Mouse (Mus musculus): ENCODE measurements around the gene Elavl3. TPM values are rescaled to one million over a fixed set of nuclear protein-coding genes. Genes with fewer than 3 reads are reported as not detected.

Elavl3 gene
- polyA plus RNA-seq, 1 experiment: 0.21 TPM

DNA sequence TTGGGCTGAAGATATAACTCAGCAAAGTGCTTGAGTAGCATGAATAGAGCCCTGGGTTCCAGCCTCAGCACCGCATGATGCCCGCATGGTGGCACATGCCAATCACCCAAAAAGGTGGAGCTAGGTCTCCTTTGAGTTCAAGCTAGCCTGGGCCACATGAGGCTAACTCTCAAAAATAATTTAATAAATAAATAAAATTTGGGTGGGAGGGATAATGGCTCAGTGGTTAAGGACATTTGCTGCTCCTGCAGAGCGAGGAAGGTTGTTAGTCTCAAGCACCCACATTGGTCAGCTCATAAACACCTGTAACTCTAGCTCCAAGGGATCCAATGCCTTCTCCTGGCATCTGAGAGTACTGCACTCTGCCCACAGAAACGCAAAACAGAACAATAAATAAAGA, 50.2 kb downstream of the Elavl3 start:
- TF ChIP-seq FLI1 (IDR thresholded peaks at IDR 0.05; ENCODE audit: low read length): no peak
- no peak for TF ChIP-seq GATA1 (IDR thresholded peaks at IDR 0.05; ENCODE audit: borderline replicate concordance, low read length)
- H3K4me3 ChIP-seq (replicated peaks): no peak overlapping the region
- peaks cover under 1% of the 10 kb centered on the region; the same call in 1 of the 2 replicates for H3K9me3 ChIP-seq
- peaks cover 31% of the 10 kb centered on the region for H3K36me3 ChIP-seq (replicated peaks; ENCODE audit: low read length)
- H3K27me3 ChIP-seq (replicated peaks): peaks cover 25% of the 10 kb centered on the region
- peaks cover 43% of the 10 kb centered on the region for H3K4me1 ChIP-seq

DNA sequence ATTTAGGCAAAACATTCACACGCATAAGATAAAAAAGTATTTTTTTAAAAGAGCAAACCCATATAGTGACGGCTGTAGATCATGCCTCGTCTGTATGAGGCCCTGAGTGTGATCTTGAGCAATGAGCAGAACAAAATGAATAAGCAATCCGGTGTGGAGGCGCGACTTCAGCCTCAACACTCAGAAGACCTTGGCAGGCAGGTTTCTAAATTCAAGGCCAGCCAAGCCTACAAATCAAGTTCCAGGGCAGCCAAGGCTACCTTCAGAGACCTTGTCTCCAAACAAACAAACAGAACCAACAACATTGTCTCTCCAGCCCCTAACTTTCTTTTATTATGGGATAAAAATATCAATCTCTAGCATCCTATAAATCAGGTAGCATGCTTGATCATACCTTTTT, 51.5 kb downstream of the Elavl3 start:
- TF ChIP-seq GATA1 (IDR thresholded peaks at IDR 0.05; ENCODE audit: borderline replicate concordance, low read length) (no peak), FLI1 (IDR thresholded peaks at IDR 0.05; ENCODE audit: low read length) (no peak)
- Histone ChIP-seq H3K27me3 (replicated peaks) (peaks cover 28% of the 10 kb centered on the region), H3K36me3 (replicated peaks; ENCODE audit: low read length) (peaks cover 18% of the 10 kb centered on the region), H3K9me3 (peaks cover 10% of the 10 kb centered on the region), H3K4me1 (peaks cover 30% of the 10 kb centered on the region), H3K4me3 (replicated peaks) (no peak overlapping the region)

DNA sequence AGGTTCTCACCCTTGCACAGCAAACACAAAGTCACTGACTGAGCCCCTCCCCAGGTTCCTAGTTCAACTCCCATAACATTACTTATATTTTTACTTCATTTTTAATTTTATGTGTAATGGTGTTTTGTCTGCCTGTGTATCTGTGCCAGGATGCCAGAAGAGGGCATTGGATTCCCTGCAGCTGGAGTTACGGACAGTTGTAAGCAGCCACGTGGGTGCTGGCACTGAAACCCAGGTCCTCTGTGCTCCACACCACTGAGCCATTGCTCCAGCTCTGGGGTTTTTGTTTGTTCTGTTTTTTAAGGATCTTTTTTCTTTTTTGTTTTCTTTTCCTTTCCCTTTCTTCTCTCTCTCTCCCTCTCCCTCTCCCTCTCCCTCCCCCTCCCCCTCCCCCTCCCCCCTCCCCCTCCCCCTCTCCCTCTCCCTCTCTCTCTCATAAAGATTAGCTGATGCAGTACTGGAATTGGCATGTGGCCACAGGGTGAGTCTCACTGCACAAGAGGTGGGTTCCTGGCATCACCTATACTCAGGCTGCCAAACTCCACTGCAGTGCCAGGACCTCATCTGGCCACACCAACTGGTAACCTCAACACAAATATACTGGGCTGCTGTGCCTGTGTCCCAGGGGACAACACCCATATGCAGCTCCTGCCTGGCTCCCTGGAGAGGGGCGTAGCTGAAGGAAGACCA, 55.5 kb downstream of the Elavl3 start:
- TF ChIP-seq GATA1 (IDR thresholded peaks at IDR 0.05; ENCODE audit: borderline replicate concordance, low read length): no peak
- TF ChIP-seq FLI1 (IDR thresholded peaks at IDR 0.05; ENCODE audit: low read length): no peak
- H3K4me3 ChIP-seq (replicated peaks): no peak overlapping the region

DNA sequence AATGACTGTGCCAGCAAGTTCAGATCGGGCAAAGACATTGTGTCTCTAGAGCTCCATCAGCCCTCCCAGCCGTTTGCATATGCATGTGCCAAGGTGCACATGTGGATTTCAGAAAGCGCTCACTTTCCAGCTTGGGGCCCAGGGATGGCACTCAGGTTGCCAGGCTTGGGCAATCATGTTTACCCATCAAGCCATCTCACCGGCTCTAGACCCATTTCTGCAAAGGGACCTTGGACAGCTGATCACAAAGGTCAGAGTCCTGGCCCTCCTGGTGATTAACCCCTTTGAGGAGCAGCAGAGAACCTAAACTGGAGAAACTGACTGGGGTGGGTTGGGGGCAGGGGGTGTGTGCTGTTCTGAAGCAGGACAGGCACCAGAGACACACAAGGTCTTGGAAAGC, 59.6 kb downstream of the Elavl3 start:
- Histone ChIP-seq H3K4me3 (replicated peaks) (no peak overlapping the region), H3K9me3 (peaks cover 30% of the 10 kb centered on the region), H3K4me1 (peaks cover 28% of the 10 kb centered on the region), H3K27me3 (replicated peaks) (peaks cover 85% of the 10 kb centered on the region), H3K36me3 (replicated peaks; ENCODE audit: low read length) (no peaks in the 10 kb centered on the region)
- no peak for TF ChIP-seq FLI1 (IDR thresholded peaks at IDR 0.05; ENCODE audit: low read length)

More for the DNA sequence above, 55.5 kb downstream of the Elavl3 start:
- 0 out of 2 replicates have a peak, but pooled peaks cover 3% of the 10 kb centered on the region for H3K4me1 ChIP-seq
- H3K27me3 ChIP-seq (replicated peaks): peaks cover 66% of the 10 kb centered on the region
- H3K36me3 ChIP-seq (replicated peaks; ENCODE audit: low read length): no peaks in the 10 kb centered on the region
- peaks cover 27% of the 10 kb centered on the region for H3K9me3 ChIP-seq

DNA sequence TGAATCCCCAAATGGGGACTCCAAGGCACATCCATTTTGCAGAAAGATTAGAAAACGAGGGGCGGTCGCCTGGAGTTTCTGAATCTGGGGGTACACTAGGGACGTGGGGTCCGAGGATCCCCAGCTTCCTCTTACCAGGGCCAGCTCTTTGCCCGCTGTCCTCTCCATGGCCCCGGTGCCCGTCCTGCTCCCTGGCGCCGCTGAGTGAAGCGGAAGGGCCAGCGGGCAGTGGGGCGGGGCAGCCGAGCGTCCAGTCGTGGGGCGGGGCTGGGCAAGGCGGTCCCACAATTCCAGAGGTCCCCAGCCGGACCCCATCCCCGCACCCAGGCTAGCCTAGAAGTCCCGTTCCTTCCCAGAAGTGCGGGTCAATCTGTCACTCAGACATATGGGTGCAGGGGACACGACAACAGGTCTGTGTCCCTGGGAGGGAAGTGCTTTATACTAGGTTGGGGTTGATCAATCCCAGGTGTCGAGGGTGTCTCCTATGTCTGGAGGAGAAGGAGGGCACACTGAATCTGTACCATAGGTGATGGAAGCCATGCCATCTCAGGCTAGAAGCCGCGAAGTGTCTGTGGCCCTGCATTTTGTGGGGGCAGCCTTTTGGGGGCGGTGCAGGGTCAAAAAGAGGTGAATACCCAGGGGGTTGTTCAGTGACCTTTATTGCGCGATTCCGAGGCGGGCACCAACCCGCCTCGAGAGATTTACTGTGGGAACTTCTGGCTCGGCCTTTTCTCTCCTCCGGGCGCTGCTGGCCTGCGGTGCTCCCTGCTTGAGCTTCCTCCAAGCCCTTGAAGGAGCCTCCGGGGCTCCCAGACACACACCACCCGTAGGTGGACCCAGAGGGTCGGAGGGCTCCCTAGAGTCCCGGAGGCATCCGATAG, 62.4 kb downstream of the Elavl3 start, which contains the start of gene Rgl3:
TSS of gene Rgl3 (minus strand) at position 217 of the 881 bp plus-strand sequence.
- TF ChIP-seq FLI1 (IDR thresholded peaks at IDR 0.05; ENCODE audit: low read length) (no peak), GATA1 (IDR thresholded peaks at IDR 0.05; ENCODE audit: borderline replicate concordance, low read length) (no peak)
- Histone ChIP-seq H3K9me3 (peaks cover 15% of the 10 kb centered on the region), H3K4me3 (replicated peaks) (peak within 1 kb of the TSS; percentile 88), H3K27me3 (replicated peaks) (peaks cover 90% of the 10 kb centered on the region), H3K4me1 (peaks cover 28% of the 10 kb centered on the region), H3K36me3 (replicated peaks; ENCODE audit: low read length) (no peaks in the 10 kb centered on the region)

DNA sequence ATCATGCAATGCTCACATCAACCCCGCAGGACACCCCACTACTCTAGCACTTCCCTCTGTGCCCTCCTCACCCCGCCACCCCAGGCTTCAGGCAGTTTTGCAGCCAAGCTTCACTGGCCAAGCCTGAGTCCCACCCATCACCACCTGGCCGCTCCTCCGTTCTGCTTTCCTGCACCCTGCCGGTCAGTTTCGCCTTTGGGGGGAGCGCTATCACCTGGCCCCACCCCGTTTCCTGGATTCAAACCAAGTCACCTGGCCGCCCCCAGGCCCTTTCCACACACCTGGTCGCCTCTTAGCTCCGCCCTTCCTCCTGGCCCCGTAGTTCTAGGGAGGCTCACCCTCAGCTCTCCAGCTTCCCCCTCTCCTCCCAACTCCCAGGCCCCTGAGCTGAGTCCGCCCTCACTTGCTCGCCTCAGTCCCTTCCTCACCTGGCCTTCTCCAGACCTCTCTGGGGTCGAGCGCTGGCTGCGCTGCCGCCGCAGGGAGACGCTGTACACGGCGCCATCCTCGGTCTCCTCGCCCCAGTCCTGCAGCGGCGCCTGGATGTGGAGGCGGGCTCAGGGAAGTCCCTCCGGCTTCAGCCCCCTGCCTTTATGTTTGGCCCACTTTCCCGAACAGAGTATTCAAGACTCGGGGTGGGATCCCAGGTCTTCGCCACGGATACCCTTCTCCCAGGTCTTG, 63.3 kb downstream of the Elavl3 start:
- Histone ChIP-seq H3K4me3 (replicated peaks) (peak overlapping the region; percentile 88), H3K9me3 (peaks cover 6% of the 10 kb centered on the region), H3K27me3 (replicated peaks) (peaks cover 85% of the 10 kb centered on the region), H3K36me3 (replicated peaks; ENCODE audit: low read length) (no peaks in the 10 kb centered on the region), H3K4me1 (peaks cover 28% of the 10 kb centered on the region)
- TF ChIP-seq GATA1 (IDR thresholded peaks at IDR 0.05; ENCODE audit: borderline replicate concordance, low read length): no peak
- no peak for TF ChIP-seq FLI1 (IDR thresholded peaks at IDR 0.05; ENCODE audit: low read length)

DNA sequence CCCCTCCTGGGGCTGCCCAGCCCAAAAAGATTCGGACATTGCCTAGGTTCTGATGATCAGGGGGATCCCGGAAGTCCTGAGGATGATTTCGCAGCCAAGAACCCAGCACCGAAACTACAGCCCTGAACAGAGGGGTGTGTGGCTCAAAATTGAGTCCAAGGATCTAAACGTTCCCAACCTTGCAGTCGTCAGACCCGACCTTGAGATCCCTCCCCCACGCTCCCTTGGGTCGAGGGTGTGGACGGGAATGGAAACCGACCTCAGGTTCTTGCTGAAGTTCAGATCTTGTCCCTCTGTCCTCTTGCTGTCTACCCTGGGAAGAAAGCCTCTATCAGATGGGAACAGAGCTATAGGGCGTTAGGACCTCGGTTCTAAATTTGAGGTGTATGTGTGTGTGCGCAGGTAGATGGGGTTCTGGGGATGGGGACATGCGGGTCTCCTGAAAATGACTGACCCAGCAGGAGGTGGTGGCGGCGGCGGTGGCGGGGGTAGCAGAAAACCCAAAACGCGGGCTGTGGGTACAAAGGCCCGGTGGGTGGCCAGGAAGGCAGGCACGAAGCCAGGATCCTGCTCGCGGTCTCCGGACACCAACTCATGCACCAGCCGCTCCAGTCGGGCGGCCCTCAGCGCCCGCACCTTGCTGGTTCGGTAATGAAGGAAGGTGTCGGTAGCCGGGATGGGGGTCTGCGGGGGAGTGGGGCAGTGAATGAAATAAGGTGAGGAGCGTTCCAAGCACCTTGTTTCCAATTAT, 64.1 kb downstream of the Elavl3 start:
- peaks cover 3% of the 10 kb centered on the region; the same call in 1 of the 2 replicates for H3K9me3 ChIP-seq
- peaks cover 79% of the 10 kb centered on the region for H3K27me3 ChIP-seq (replicated peaks)

DNA sequence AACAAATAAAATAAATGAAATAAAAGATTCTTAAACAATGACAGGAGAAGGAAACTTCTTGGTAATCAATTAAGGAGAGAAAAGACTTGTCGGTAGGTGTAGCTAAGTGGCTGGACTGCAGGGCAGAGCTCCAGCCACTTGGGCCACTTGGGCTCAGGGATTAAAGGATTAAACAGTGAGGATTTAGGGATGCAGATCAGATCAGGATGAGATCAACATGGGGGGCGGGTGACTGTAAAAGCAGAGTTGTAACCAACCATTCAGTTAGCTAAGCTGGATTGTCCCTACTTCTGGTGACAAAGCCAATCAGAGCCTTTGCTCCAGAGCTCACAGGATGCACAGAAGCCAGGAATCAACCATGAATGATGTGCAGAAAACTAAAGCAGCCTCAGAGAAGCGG, 67.9 kb downstream of the Elavl3 start:
- H3K36me3 ChIP-seq (replicated peaks; ENCODE audit: low read length): no peaks in the 10 kb centered on the region
- H3K27me3 ChIP-seq (replicated peaks): peaks cover 67% of the 10 kb centered on the region
- peaks cover 12% of the 10 kb centered on the region for H3K4me1 ChIP-seq
- TF ChIP-seq FLI1 (IDR thresholded peaks at IDR 0.05; ENCODE audit: low read length) (no peak), GATA1 (IDR thresholded peaks at IDR 0.05; ENCODE audit: borderline replicate concordance, low read length) (no peak)
- no peak overlapping the region for H3K4me3 ChIP-seq (replicated peaks)
- H3K9me3 ChIP-seq: peaks cover 13% of the 10 kb centered on the region

More for the DNA sequence above, 64.1 kb downstream of the Elavl3 start:
- TF ChIP-seq FLI1 (IDR thresholded peaks at IDR 0.05; ENCODE audit: low read length) (no peak), GATA1 (IDR thresholded peaks at IDR 0.05; ENCODE audit: borderline replicate concordance, low read length) (no peak)
- Histone ChIP-seq H3K36me3 (replicated peaks; ENCODE audit: low read length) (no peaks in the 10 kb centered on the region), H3K4me1 (peaks cover 28% of the 10 kb centered on the region), H3K4me3 (replicated peaks) (no peak overlapping the region)
